Mouse (Mus musculus) midbrain, embryonic 14.5 days (tissue): ENCODE measurements at regions not wholly inside any gene's neighbourhood (a gene's known extent, or its start where the extent isn't known, plus 50 kb on each side); places are given as distances from the start of the nearest gene placed in this dataset.

ENCODE experiments used
- ATAC-seq: fragments of 200-750 bp; cut with Nextera tagmentation; 2 replicates; pipeline ENCODE4 v1.8.0; 2017; ENCODE audit warnings: moderate number of reproducible peaks, moderate library complexity; ENCODE audit not compliant: low FRiP score, low TSS enrichment
- DNase-seq: peaks from one replicate; pipeline ENCODE4 v3.0.0-alpha.2; 2015
- H3K27ac ChIP-seq: fragments of 300-500 bp; sonication (generic); replicated peaks from 2 replicates; pipeline ENCODE4 v1.5.1; 2014; ENCODE audit warnings: mild to moderate bottlenecking, low read depth, low read length, moderate library complexity
- H3K27me3 ChIP-seq: fragments of 300-500 bp; sonication (generic); 2 replicates; pipeline ENCODE4 v1.6.1; 2014; ENCODE audit warnings: low read length, control low read depth, mixed read lengths; ENCODE audit not compliant: control insufficient read depth, insufficient read depth
- H3K36me3 ChIP-seq: fragments of 300-500 bp; sonication (generic); 2 replicates; pipeline ENCODE4 v1.6.1; 2014; ENCODE audit warnings: low read length, control low read depth; ENCODE audit not compliant: control insufficient read depth, insufficient read depth
- H3K4me1 ChIP-seq: fragments of 300-500 bp; sonication (generic); 2 replicates; pipeline ENCODE4 v1.6.1; 2014; ENCODE audit warnings: mild to moderate bottlenecking, antibody characterized with exemption, low read length, control low read depth; ENCODE audit not compliant: control insufficient read depth, insufficient read depth
- H3K4me2 ChIP-seq: fragments of 300-500 bp; sonication (generic); 2 replicates; pipeline ENCODE4 v1.6.1; 2014; ENCODE audit warnings: mild to moderate bottlenecking, low read length, moderate library complexity
- H3K4me3 ChIP-seq: fragments of 300-500 bp; sonication (generic); replicated peaks from 2 replicates; pipeline ENCODE4 v1.5.1; 2014; ENCODE audit warnings: low read depth, low read length
- H3K9ac ChIP-seq: fragments of 300-500 bp; sonication (generic); replicated peaks from 2 replicates; pipeline ENCODE4 v1.6.1; 2014; ENCODE audit warnings: mild to moderate bottlenecking, low read length, moderate library complexity
- H3K9me3 ChIP-seq: fragments of 300-500 bp; sonication (generic); 2 replicates; pipeline ENCODE4 v1.6.1; 2016; ENCODE audit warnings: low read length, control low read depth, mixed read lengths; ENCODE audit not compliant: control insufficient read depth
- WGBS: fragments of 180-500 bp; shearing (Covaris S2); extraction: QIAGEN DNeasy Blood & Tissue Kit; methylation state at CpG from one replicate; pipeline ENCODE4 v1.1.7; 2014; 5-methylcytosine and 5-hydroxymethylcytosine counted together

DNA sequence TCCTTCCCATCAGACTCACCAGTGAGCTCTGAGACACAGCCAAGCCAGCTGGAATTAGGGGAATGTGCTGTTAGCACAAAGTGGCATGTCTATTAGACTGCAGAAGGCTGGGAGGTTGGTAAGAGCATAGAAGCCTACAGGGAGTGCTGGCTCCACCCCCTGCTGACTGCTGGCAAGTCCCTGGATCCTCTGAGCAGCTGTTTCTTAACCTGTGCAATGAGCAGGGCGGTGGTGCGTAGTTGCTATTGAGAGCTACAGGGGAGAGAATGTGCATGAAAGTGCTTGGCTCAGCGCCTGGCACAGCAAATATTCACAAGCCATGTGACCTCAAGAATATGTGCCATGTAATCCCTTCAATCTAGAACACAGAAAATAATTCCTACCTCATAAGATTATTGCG lies 173.5 kb upstream of the Cdyl start:
- 80% methylated on average over 4 of the region's 4 CpGs for WGBS
- no peak for ATAC-seq
- Histone ChIP-seq H3K4me2 (no peak overlapping the region), H3K4me3 (no peak overlapping the region), H3K9me3 (no peaks in the 10 kb centered on the region), H3K27ac (no peak overlapping the region), H3K9ac (no peak overlapping the region), H3K36me3 (no peaks in the 10 kb centered on the region), H3K4me1 (no peaks in the 10 kb centered on the region), H3K27me3 (no peaks in the 10 kb centered on the region)
- DNase-seq, result peak; percentile 13

- Histone ChIP-seq H3K27ac (no peak overlapping the region), H3K4me3 (no peak overlapping the region), H3K36me3 (no peaks in the 10 kb centered on the region), H3K27me3 (no peaks in the 10 kb centered on the region), H3K4me2 (no peak overlapping the region), H3K9ac (no peak overlapping the region), H3K9me3 (no peaks in the 10 kb centered on the region), H3K4me1 (0 out of 2 replicates have a peak, but pooled peaks cover 5% of the 10 kb centered on the region)
- 92% methylated on average over 2 of the region's 2 CpGs for WGBS
- no peak for ATAC-seq
- no peak for DNase-seq
These were observed 159.9 kb upstream of the Cdyl start for GRCm38 (mm10) chr13:35499776-35500175.

- peak; percentile 4 for DNase-seq
- Histone ChIP-seq H3K27ac (no peak overlapping the region), H3K9me3 (no peaks in the 10 kb centered on the region), H3K4me3 (no peak overlapping the region), H3K9ac (no peak overlapping the region), H3K36me3 (no peaks in the 10 kb centered on the region), H3K27me3 (no peaks in the 10 kb centered on the region), H3K4me1 (0 out of 2 replicates have a peak, but pooled peaks cover 5% of the 10 kb centered on the region), H3K4me2 (no peak overlapping the region)
- 61% methylated on average over 5 of the region's 5 CpGs for WGBS
- ATAC-seq, result no peak
These were observed 158.7 kb upstream of the Cdyl start for GRCm38 (mm10) chr13:35500891-35501290.

DNA sequence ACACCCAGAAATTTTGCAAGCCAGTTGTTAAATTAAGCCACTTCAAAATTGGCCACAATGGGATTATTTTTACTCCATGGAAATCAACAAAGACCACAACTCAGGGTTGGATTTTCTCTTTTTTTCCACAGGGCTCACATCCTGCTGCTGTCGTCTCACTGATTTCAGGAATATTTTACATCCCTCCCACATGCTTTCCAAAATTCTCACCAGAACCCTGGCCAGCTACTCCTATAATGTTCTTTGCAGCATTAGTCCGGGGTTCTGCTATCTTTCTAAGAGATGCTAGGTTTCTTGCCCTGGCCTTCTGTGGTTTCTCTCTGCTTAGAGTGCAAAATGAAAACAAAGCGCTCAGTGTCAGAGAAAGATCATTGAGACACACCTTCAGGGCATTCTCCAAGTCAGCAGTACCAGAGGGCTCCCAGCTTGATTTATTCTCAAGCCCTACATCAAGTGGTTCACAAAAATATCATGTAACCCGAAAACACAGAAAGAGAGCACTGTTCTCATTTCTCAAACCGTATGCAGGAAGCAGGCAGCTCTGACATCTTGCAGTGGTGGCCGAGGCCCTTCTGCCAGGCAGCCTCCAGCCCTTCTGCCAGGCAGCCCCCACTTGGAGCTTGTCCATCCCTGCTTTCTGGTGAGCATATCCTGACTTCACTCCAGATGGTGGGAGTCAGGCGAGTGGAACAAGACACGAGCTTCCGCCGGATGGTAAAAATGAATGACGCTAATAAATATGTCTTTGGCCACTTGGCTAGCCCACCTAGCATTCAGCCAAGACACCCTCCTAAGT lies 158.1 kb upstream of the Cdyl start:
- 76% methylated on average over 11 of the region's 11 CpGs for WGBS
- H3K27ac ChIP-seq, result no peak overlapping the region

GRCm38 (mm10) chr13:35502147-35502522 lies 157.5 kb upstream of the Cdyl start:
- H3K27ac ChIP-seq, result no peak overlapping the region
- H3K4me2 ChIP-seq, result no peak overlapping the region
- H3K9me3 ChIP-seq, result no peaks in the 10 kb centered on the region
- DNase-seq (peak; percentile 7), ATAC-seq (no peak)
- 0 out of 2 replicates have a peak, but pooled peaks cover 5% of the 10 kb centered on the region for H3K4me1 ChIP-seq
- no peaks in the 10 kb centered on the region for H3K36me3 ChIP-seq
- no peak overlapping the region for H3K9ac ChIP-seq
- H3K27me3 ChIP-seq, result no peaks in the 10 kb centered on the region
- H3K4me3 ChIP-seq, result no peak overlapping the region
- 68% methylated on average over 5 of the region's 5 CpGs for WGBS

More for the DNA sequence above, 158.1 kb upstream of the Cdyl start:
- Histone ChIP-seq H3K4me1 (0 out of 2 replicates have a peak, but pooled peaks cover 5% of the 10 kb centered on the region), H3K9ac (no peak overlapping the region), H3K36me3 (no peaks in the 10 kb centered on the region), H3K27me3 (no peaks in the 10 kb centered on the region), H3K9me3 (no peaks in the 10 kb centered on the region), H3K4me2 (no peak overlapping the region), H3K4me3 (no peak overlapping the region)
- DNase-seq (peak; percentile 29), ATAC-seq (no peak)

- 72% methylated on average over 17 of the region's 17 CpGs for WGBS
- H3K4me3 ChIP-seq, result no peak overlapping the region
- no peaks in the 10 kb centered on the region for H3K36me3 ChIP-seq
- ATAC-seq (peak; percentile 59; the same call in 1 of the 2 replicates), DNase-seq (peak; percentile 32)
- 0 out of 2 replicates have a peak, but pooled peaks cover 5% of the 10 kb centered on the region for H3K4me1 ChIP-seq
- H3K27ac ChIP-seq, result no peak overlapping the region
- H3K4me2 ChIP-seq, result no peak overlapping the region
- no peaks in the 10 kb centered on the region for H3K9me3 ChIP-seq
- H3K27me3 ChIP-seq, result no peaks in the 10 kb centered on the region
- H3K9ac ChIP-seq, result no peak overlapping the region
These were observed 156.2 kb upstream of the Cdyl start for GRCm38 (mm10) chr13:35503362-35503821.

GRCm38 (mm10) chr13:35507195-35507594 lies 152.4 kb upstream of the Cdyl start:
- no peaks in the 10 kb centered on the region for H3K9me3 ChIP-seq
- H3K9ac ChIP-seq, result no peak overlapping the region
- H3K4me1 ChIP-seq, result 0 out of 2 replicates have a peak, but pooled peaks cover 5% of the 10 kb centered on the region
- no peaks in the 10 kb centered on the region for H3K36me3 ChIP-seq
- WGBS, result 84% methylated on average over 1 of the region's 1 CpGs
- no peaks in the 10 kb centered on the region for H3K27me3 ChIP-seq
- no peak for ATAC-seq
- no peak for DNase-seq
- no peak overlapping the region for H3K27ac ChIP-seq
- H3K4me3 ChIP-seq, result no peak overlapping the region
- H3K4me2 ChIP-seq, result no peak overlapping the region

- Histone ChIP-seq H3K4me2 (no peak overlapping the region), H3K9ac (no peak overlapping the region), H3K36me3 (no peaks in the 10 kb centered on the region), H3K9me3 (no peaks in the 10 kb centered on the region), H3K4me1 (no peaks in the 10 kb centered on the region), H3K27ac (no peak overlapping the region), H3K27me3 (no peaks in the 10 kb centered on the region), H3K4me3 (no peak overlapping the region)
- 83% methylated on average over 8 of the region's 8 CpGs for WGBS
- ATAC-seq, result no peak
- DNase-seq, result no peak
These were observed 147.6 kb upstream of the Cdyl start for GRCm38 (mm10) chr13:35512029-35512507.

GRCm38 (mm10) chr13:35513120-35513519 lies 146.5 kb upstream of the Cdyl start:
- DNase-seq (no peak), ATAC-seq (no peak)
- H3K9ac ChIP-seq, result no peak overlapping the region
- no peaks in the 10 kb centered on the region for H3K27me3 ChIP-seq
- WGBS, result 88% methylated on average over 8 of the region's 8 CpGs
- H3K36me3 ChIP-seq, result no peaks in the 10 kb centered on the region
- H3K9me3 ChIP-seq, result no peaks in the 10 kb centered on the region
- no peak overlapping the region for H3K27ac ChIP-seq
- no peak overlapping the region for H3K4me2 ChIP-seq
- no peaks in the 10 kb centered on the region for H3K4me1 ChIP-seq
- no peak overlapping the region for H3K4me3 ChIP-seq
